Mouse (Mus musculus): ENCODE measurements at regions not wholly inside any gene's neighbourhood (a gene's known extent, or its start where the extent isn't known, plus 50 kb on each side); places are given as distances from the start of the nearest gene placed in this dataset.
A peak's percentile ranks its signal among the peaks of the same experiment; 100 is the strongest.

DNA sequence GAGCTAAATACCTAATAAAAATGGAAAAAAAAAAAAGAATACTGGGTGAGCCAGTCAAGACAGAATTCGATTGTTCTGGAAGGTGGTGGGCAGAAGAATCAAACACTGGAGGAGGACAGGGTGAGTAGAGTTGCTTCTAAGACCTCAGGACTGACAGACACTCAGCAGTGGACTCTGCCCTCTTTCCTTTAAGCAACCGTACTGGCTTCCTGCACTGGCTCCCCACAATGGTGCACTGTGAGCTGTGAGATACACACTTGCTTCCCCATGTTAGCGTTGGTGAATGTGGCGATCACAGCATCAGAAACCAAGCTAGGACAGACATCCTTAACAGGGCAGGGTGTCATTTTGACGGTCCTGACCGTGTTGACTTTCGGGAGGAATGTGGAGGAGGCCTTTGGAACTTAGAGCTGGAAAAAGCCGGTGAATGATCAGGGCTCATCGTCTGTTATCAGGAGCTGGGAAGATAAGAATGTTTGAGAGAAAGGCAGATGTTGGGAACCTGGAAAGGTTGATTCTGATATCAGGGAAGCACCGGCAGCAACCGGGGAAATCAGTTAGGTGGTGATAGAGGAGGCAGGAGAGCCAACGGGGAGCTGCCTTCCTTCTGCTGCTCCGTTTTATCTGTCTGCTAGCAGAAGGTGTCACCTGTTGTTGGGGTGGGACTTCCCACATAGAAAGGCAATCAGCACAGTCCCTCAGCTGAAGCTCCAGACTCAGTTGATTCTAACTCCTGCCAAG, 254.8 kb downstream of the Ajap1 start:
- DNase-seq, result no peak

DNA sequence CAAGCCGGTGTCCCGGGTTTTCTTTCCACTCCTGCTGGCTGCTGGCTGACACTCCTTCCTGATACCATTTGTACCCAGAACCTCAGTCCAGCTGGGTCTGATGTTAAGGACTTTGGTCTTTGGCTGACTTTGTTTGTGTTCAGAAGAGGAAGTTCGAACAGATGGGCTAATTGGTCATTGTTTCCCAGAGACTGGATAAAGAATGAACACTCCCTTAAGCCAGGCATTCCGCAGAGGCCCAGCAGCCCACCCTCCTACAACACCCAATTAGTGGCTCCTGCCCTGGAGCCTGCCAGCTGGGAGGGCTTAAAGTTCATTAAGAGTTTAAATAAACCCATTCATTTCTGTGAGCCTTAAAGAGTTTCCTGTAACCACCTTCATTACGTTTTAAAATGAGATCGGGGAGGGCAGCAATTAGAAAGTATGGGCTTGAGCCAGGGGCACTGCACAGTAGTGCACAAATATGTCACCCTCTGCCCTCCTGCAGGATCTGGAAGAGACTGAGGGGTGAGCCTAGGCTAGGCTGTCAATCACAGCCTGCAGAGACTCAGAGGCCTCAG, 257.9 kb downstream of the Ajap1 start:
- no peak for DNase-seq

DNA sequence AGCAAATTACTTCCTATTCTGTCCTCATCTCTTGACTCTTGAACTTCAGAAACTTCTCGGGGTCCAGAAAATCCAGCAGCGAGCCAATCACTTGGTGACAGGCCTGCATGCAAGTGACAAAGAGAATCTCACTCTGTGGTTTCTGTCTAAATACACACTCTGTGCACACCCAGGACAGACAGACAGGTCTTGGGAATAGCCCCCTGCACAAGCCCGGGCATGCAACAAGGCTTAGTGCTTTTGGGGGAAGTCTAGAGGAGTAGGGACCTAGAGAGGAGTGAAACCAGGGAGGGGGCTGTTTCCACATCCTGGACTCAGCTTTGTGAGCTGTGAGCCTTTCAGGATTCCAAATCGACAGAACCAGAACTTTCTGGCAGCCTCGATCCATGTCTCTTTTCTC, 259.6 kb downstream of the Ajap1 start:
- DNase-seq, result no peak

DNA sequence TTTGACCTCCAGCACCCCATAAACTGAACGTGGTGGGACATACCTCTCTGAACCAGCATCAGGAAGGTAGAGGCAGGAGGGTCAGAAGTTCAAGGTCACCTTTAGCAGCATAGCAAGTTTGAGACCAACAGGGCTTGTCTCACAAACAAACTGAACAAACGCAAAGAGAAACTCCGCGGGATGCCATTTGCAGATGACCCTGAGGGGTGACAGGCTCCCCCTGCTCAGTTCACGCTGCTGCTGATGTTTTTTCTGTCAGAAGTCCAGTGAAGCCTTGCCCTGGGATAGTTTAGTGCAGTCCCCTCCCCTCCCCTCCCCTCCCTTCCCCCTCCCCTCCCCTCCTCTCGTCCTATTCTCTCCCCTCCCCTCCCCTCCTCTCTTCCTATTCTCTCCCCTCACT, 262.1 kb downstream of the Ajap1 start:
- DNase-seq, result no peak

DNA sequence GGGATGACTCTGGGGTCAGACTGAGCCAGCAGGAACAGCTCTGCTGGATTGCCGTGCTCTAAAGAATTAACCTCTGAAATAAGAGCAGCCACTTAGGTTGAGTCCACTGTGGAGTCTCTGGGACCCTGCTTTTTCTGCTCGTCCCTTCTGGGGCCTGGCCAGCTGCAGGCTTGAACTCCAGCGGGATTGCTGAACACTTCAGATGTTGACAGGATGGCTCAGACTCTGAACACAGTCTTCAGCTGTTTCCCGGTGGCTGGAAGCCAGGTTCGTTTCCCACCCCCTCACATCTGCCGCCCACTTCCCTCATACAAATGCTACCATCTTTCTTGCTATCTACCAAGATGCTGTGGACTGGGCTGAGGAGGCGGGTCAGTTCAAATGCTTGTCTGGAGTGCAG, 262.5 kb downstream of the Ajap1 start:
- DNase-seq, result no peak

DNA sequence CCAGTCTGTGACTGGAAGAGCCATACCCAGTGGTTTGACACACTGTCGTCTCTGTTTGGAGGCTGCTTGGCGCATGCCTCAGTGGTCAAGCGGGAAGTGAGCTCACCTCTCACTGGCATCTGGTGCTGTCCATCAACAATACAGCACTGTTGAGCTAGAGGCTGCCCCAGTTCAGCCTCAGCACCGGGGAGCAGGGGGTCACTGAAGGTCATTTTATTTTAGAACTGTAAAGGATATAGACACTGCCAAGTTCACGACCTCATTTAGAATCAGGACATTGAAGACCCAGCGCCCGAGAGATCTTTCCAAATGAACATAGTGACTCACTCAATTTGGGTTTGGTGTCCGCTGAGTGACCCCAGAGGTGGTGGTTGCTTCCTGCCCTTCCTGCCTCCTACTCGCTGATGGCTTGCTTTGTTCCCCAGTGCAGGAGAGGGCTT, 265.1 kb downstream of the Ajap1 start:
- DNase-seq, result peak; percentile 12

DNA sequence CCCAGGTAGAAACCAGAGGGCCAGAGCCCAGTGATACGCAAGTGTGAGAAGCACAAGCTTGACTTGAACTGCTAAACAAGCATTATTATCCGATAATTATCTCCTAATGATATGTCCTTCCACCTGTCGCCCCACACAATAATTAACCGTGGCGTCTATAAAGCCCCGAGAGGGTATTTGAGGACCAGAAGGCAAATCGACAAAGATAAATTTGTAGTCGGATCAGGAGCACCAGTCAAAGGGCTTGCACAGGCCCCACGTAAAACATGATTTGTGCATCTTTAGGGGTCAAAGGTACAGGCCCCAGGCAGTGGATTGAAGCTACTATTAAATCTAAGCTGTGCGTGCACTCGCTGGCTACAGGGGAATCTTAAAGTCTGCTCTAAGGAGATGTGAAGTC, 270.5 kb downstream of the Ajap1 start:
- no peak for DNase-seq

DNA sequence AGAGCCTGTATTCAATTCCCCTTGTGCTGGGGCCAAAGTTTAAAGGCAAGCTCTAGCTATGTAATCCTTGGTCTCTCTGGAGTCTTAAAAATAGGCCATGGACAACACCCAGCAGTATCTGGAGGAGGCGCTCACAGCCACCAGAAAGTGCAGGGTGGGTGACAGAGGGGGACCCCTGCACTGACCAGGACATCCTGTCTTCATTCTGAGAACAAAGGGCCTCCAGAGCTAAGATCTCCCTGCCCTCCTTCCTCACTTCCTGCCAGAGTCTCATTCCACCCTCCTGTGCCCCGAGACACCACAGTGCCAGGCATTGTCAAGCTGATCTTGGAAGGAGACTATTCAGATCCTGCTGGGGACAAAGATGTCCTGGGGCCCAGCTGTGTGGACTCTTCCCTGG, 273.8 kb downstream of the Ajap1 start:
- DNase-seq, result no peak

DNA sequence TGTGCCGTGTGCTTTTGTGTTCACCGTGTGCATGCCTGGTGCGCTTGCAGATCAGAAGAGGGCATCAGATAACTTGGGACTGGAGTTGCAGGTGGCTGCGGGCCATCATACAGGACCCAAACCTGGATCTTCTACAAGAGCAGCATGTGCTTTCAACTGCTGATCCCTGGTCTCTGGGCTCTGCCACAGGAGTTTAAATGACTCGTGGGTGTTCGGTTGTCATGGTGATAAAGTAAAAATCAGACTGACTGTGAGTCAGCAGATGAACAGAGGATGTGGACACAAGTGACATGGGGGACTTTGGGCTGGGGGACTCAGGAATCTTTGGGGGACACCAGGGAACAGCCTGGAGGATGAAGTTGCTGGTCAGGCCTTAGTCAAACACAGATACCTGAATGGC, 274.4 kb downstream of the Ajap1 start:
- no peak for DNase-seq

DNA sequence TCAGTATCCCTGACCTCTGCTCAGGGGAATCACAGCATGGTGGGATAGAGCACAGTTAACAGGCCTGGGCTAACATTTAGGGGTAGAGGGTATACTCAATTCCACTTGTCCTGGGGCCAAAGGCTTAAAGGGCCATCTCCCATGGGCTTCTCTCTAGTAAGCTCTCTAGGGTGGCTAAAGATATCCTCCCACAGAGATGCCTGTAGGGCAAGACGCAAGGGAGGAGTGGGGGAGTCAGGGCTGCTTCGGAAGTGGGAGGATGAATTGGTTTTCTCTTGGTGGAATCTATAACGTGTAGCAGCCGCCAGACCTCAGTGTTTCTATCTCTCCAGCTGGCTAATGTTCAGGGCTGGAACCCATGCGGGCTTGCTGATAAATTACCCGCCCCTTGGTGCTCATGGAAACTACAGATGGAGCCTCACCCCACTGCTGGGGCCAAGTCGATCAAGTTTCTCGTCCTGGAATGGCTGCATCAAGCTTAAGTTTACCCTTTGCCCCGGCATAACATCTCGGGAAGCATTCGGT, 275.0 kb downstream of the Ajap1 start:
- DNase-seq, result no peak

DNA sequence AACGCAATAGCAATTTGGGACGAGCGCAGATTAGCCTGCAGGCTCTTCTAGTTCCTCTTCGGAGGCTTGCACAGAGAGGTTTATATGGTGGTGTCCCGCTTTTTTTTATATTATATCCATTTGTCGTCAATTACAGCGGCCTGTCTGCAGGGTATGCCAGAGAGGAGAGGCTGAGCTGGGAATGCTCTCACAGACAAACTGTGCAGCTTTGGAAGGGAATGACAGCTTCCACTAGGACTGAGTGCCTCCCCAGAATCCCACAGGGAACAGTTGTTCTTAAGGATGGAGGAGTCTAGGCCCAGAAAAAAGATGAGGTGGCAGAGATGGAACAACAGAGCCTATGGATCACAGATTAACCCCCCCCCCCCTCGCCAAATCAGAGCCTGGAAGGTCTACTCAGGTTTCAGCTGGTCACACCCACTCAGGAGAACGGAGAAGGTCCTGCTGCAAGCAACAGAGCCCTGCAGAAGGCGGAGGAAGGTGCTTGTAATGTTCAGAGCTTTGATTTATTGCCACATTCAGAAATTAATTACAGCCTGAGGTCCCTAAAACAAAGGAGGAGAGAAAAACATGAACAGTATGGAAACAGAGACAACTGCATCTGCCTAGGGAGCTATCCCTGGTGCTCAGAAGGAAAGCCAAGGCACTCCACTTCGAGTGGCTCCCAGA, 275.7 kb downstream of the Ajap1 start:
- no peak for DNase-seq

DNA sequence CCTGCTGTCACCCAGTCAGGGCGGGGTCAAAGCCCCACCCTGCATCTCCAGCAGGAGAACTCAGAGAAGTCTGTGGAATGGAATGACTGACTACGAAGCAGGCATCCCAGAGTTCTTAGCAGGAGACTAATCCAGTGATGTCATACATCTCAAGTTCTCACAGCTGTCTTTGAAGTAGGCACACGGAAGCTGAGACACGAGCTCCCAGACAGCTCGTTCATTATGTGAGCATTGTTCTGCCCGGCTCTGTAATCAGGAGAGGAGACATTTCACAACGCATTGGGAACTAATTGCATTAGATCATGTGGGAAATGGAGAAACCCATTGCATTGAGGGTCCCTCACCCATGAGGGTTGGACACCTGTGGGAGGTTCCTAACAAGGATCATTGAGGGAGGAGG, 277.8 kb downstream of the Ajap1 start:
- DNase-seq, result no peak

DNA sequence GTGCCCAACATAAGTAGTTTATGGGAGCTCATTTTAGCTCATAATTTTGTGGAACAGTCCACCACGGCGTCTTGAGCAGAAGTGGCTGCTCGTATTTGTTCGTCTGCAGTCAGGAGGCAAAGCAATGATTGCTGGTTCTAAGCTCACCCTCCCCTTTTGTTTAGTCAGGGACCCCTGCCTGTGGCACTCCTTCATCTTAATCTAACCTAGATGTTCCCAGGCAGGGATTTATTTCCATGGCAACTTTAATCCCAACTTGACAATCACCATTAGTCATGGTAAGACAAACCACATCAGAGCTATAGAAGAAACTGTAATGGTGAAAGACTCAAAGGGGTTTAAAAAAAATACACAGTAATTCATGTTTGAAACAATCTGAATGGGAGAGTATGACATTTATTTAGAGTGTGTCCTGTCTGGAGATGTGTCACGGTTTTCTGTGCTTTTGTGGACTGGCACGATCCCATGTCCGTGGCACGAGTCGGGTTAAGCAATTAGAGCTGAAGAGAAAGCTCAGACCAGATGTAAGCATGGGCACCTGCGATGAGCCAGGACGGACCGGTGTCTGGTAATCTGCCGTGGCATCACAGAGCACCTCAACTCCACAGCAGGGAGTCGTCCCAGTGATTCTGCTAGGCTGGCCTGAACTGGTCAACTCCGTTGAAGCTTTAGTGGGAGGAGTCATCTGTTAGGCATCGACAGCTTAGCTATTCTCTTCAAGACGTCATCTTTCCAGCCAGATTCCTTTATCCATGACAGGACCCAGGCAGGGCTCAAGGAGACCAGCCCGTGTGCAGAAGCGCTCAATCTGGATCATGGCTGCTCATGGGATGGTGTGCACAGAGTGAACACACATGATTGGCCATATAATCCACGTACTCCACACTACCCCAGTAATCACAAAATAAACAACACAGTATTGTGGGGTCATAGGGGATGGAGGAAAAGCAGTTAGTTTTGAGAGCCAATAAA, 281.5 kb downstream of the Ajap1 start:
- DNase-seq, result no peak

DNA sequence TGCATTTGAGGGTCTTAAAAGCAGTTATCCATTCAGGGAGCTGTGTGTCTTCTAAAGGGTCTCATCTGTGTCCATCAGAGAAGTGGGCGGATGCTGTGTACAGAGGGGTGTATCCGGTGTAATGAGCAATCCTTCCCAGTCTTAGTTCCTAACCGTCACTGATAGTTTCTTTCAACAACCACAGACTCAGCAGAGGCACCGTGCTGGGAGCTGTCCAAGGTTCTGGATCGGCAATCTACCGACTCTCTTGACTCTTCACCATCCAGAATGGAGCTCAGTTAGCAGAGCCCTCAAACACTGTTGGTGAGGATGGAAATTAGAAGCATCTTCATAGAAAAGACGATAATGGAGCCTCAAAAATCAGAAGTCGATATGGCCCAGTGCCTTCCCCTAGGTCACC, 293.1 kb downstream of the Ajap1 start:
- peak; percentile 15 for DNase-seq

DNA sequence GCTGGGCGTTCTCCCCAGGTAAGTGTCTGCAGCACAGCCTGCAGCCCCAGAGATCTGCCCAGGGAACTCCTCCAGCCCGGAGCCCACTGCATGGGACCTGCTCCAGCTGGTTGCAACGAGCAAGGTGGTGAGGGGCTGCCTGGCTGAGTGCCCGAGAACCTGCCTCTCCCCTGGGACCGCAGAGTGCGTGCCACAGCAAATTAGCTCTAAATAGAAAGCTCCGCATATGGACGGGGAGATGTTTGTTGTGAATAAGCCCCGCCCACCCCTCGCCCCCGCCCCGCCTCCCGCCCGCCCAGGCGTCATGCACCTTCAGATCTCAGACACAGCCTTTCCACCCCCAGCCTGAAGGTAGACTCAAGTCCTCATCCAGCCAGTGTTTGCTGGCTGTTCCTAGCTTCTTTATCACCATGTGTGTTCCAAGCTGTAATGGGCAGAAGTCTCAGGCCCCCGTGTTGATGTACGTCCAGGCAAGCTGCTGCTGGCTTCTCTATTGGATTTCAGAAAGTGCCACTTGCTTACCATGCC, 294.0 kb downstream of the Ajap1 start:
- no peak for DNase-seq

DNA sequence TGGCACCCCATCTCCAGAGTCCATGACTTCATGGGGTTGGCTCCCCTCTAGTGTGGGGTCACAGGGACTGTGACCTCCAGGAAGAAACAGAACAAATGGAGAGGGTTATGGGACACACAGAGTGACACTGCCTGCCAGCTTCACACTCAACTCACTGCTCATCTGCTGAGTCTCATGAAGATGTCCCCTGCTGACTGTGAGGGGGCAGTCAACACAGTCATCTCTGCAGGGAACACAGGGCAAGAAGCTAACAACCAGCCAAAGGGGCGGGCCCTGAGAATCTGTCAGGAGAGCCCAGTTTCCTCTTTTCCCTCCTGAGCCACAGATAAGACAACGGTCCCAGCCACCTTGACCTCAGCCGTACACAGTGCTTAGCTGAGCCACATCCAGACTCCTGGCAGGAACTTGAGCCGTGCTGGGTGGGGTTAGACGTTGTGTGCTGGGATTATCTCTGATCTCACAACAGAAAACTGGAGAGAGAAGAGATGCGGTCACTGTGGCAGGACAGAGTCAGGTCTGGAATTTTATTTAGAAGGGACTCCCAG, 294.6 kb downstream of the Ajap1 start:
- no peak for DNase-seq

DNA sequence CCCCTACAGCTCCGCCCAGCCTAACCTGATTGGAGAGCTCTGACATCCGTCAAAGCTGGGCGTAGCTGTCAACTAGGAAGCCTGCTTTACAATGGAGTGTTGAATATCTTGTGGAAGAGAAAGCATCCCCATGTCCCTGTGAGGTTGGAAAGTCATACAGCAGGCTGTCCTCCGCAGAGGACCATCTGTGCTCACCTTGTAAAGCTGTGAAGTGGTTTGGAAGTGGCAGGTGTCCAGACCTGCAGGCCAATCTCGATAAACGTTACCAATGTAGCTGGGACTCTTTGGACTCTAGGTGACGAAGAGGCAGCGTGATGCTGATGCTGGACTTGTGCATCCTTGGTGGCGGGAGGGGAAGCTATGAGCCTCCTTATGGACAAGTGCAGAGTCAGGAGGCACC, 305.1 kb downstream of the Ajap1 start:
- no peak for DNase-seq

DNA sequence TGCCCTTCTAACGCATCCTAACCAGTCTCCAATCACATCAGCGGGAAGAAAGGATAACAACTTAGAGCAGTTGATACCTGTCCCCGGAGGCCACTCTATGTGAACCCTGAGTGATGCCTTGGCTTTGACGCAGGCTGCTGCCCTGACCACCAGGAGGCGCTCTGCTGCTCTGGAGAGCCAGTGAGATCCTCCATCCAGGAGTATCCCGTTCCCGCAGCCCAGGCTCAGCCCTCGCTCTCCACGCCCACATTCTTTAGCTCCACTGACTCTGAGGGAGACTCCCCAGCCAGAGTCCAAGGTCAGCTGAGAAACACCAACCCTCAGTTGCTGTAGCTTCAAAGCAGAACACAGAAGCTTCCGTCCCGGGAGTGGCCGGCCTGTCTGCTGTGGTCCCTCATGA, 307.0 kb downstream of the Ajap1 start:
- peak; percentile 12 for DNase-seq

DNA sequence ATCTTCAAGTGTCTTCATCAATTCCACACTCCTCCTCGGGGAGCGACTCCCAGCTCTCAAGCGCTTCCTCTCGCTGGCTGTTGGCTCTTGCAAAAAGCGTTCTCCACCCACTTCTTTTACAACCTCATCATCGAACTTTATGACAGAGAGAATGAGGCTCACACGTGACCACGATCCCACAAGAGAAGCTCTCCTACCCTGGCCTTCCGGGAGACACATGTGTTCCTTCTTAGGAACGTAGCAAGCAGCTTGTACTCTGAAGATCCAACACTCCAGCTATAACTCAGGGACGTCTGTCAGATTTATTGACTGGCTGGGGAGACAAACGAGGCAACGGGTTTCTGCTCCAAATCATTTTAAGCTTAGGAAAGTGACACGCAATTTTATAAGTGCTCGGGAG, 307.5 kb downstream of the Ajap1 start:
- no peak for DNase-seq

DNA sequence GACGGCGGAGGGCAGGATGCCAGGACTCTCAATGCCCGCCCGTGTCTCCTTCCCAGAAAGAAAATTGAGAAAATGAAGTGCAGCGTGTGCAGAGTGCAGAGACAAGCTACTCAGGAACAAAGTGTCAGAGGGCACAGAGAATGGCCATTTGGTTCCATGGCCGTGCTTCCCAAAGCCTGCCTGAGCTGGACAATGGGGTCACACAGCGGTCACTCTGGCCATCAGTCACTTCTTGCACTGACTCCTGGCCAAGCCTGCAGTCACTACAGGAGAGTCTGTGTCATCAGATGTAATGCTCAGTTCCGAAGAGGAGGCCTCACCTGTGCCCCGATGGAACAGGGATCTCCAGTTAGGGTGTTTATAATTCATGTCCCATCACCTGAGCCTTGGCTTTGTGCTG, 312.6 kb downstream of the Ajap1 start:
- no peak for DNase-seq

DNA sequence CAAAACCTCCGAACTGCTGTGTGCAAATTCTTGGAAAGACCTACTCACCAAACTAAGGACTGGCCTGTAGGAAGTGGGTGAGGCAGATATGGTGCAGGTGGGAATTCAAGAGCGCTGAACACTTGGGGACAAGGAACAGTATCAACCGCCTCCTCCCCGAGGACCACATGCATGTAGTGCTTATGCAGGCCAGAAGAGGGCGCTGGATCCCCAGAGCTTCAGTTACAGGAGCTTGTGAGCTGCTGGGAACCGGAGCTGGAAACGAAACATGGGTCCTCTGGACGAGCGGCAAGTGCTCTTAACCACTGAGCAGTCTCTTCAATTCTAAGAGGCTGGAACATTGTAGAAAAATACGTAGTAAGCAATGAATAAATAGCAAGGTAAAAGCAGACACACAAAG, 317.8 kb downstream of the Ajap1 start:
- DNase-seq, result no peak

DNA sequence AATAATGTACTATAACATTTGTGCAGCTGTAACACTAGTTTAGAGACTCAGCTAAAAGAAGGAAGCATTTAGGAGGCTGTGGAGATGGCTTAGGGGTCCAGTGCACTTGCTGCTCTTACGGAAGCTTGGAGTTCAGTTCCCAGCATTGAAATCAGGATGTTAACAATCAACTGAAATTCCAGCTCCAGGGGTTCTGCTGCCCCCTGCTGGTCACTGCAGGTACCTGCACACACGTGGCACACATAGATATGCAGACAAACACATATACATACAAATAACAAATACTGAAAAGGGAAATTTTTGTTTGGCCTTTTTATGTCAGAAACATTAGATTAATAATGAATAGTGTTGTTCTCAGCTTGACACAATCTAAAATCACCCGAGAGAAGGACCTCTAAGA, 322.5 kb downstream of the Ajap1 start:
- no peak for DNase-seq
